Mouse (Mus musculus) thymus, adult 18-20 months (tissue): Measurements from ENCODE around the gene Atl1.

ENCODE experiments used
- DNase-seq, 2 experiments: peaks; one replicate each; pipeline ENCODE4 v3.0.0; 2022; ENCODE audit warnings: mixed read lengths in 2 of 2

Atl1 gene

DNA sequence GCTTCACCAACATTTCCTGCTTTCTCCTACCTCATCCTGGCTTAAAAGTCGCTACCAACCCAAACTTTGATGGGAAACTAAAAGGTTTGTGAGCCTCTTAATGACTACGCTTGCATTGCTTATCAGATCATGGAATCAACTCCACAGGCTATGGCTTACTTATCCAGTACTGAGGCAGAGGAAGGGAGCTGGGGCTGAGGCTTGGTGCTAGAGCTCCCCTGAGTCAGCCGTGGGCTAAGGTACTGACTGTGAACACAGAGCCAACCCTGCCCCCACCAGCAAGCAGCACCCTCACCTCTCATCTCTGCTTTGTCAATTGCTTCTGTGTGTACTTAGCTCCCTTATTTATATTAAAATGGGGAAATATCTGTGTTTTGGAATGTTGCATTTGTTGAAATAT, 55.1 kb downstream of the Atl1 start:
- DNase-seq: no peak

DNA sequence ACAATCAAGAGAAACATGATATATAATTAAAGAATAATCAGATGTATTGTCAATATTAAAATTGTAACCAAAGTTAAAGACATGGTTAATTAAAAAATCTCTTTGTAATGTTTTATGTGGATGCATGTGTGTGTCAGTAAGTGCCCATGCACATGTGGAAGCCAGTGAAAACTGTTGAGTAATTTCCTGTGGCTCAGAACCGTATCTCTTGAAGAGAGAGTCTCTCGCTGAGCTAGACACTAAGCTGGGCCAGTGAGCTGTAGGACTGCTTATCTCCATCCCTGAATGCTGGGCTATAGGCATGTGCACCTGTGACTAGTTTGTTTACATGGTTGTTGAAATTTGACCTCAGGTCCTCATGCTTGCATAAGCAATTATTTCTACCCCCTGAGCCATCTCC, 65.0 kb downstream of the Atl1 start:
- no peak for DNase-seq

DNA sequence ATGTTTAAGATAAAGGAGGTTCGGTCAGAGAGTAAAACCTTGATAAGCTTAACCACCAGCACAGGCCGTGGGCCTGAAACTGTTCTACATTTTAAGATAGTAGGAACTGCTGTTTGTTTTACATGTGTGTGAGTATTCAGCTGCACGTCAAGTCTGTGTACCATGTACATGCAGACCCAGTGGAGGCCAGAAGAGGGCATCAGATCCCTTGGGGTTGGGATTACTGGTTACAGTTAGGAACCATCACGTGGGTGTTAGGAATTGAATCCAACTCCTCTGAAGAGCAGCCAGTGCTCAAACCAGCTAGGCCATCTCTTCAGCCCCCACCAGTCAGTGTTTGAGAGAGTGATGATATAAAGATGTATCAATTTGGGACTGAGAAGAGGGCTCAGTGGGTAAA, 70.1 kb downstream of the Atl1 start:
- DNase-seq: peak; percentile 36 to 58

DNA sequence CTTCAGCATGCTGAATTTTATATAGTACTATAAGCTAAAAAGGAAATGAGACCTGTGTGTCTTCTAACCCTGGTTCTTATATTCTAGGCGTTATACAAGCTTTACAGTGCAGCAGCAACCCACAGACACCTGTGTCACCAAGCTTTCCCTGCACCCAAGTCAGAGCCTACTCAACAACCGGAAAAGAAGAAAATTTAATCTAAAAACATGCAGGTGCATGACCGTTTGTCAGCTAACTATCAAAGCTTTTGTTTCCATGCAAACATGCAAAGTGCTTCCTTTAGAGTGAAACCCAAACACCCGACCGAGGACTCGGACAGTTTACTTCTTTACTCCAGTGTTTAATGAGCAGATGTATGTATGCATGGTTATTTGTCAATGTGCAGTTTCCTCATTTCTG, 70.7 kb downstream of the Atl1 start:
- peak in 1 of 2 experiments; percentile 17 for DNase-seq

DNA sequence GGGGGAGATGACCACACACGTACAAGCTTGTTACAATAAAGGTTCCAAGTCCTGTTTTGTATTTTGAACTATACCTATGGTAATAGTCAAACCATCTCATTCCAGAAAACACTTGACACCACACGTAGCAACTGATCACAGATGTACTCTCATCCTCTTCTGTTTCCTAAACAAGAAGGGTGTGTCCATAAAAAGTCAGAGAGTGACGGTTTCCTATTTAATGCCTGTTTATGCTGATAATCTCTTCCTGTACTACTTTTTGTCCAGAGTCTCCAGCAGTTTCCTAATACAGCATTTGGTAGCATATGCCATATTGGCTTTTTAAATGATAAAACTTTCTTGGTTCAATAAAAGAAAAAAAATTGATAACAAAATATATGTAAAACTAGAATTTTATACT, 73.2 kb downstream of the Atl1 start:
- DNase-seq: no peak

DNA sequence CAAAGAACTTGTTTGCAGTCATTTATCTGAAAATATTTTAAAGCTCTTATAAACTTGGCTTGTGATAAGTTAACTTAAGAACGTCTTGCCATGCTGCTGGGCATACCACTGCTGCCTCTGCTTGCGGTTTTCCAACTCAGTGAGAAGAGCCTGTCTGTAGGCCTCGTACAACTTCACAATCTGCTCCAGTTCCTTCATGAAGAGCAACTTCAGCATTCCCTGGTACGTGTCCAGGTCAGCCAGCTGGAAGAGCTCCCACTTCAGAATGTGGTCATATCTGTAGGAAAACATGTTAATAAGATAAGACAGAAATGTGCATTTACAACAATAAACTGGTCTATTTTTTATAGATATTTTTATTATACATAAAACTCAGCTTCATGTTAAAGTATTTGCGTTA, 73.7 kb downstream of the Atl1 start:
- DNase-seq: no peak

DNA sequence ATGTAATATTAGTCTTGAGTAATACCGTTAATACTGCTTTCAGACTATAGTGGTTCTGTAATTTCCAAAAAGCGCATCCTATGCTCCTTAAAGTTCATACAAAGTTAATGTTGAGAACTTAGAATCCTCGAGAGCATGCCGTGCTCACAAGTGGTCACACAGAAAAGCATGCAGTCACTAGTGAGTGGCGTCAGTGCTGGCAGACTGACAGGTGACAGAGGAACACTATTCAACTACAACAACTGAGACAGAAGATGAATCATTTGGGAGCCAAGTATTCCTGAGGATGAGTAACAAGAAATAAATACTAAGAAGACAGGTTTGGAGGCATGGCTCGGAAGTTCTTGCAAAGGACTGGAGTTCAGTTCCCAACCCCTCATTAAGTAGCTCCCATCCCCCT, 74.7 kb downstream of the Atl1 start:
- DNase-seq: no peak

DNA sequence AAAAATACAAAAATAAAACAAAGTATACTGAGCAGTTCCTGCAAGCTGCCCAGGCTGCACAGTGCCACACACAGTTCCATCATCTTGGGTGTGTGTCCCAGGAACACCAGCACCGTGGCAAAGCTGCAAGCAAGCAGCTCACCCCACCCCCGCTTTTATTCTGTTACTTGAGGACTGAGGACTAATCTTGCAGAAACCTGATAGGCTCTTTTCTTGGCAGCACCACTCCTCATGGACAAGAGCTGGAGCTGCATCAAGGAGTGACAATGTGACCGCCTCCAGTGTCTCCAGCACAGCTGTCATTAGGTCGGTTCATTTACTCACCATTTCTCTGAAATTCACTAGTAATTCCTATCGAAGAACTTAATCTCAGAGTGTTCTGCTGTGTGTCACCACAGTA, 75.7 kb downstream of the Atl1 start:
- no peak for DNase-seq

DNA sequence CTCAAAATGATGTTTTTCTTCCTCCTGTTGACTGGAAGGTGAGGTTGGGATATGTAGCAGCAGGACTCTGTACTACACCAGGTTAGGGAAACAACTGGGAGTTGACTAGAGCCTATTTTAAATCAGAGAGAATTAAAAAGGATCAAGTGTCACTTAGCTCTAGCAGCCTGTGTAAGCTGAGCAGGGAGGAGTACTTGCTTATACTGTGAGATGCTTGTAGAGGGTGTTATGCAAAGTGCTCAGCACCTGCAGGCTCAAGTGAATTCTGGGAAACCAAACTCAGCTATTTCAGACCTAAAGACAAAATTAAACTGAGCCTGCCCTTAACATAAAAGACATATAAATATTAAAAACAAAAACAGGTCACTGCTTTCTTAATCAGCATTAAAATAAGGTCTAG, 81.3 kb downstream of the Atl1 start:
- no peak for DNase-seq

DNA sequence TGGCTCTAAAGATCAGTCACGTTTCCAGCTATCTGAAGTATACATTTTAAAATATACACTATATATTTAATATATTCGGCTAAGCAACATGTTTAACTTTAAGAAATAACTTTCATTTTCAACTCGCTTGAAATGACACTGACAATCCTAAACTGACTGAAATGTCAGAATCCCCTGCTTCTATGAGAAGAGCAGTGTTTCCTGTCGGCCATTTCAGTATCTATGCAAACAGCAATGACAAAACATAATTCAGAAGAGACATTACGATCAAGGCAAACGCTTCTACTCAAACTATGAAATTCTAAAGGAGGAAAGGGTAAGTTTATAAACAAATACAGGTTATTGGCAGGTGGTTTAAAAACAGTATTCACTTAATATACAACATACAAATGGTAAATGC, 84.3 kb downstream of the Atl1 start:
- no peak for DNase-seq

DNA sequence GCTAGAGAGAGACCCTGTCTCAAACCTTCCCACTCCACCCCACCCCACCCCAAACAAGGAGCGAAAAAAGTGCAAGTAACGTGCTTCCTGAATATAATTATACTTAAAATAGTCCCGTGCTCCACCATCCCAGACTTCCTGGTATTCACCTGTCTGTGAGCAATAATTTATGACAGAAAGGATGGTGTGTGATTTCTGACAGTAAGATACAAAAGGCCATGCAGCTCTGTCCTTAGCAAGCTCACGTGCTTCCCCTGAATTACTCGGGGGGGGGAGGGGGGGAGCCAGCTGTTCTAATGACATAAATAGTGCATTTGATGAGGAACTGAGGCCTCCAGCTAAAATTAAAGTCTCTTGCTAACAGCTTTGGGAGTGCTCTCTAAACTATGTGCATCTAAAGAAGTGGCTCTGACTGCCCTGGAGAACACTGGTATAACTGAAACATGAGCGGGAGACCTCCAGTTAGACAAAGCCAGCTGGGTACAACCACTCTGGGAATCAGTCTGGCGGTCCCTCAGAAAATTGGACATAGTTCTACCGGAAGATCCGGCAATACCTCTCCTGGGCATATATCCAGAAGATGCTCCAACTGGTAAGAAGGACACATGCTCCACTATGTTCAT, 85.1 kb downstream of the Atl1 start:
- no peak for DNase-seq

DNA sequence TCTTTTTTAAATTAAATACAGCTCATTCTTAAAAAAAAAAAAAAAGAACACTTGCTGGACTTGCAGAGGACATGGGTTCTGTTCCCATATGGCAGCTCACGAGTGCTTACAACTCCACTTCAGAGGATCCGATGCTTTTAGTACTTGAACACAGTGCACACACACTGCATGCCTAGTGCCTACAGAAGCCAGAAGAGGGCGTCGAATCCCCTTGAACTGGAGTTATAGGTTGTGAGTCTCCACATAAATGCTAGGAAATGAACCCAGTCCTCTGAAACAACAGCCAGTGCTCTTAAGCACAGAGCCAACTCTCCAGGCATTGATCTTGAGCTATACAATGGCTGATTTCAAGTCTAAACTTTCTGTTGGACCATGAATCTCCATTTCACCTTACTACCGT, 90.5 kb downstream of the Atl1 start:
- DNase-seq: no peak

DNA sequence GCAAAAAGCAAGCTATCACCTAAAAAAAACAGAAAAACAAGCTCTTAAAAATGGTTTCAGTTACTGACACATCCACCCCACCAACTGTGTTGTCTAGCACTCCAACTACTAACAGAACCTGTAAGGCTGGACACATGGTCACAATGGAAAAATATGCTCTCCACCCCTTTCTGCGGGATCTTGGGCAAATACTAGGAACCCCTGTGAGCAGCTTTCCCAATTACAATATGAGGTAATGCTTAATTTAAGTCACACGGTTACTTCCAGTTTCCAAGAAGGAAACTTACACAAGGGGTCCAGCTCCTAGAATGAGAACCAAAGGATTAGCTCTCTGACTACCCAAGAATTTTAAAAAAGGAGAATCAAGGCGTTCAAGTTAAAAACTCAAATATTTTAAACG, 93.1 kb downstream of the Atl1 start:
- no peak for DNase-seq

DNA sequence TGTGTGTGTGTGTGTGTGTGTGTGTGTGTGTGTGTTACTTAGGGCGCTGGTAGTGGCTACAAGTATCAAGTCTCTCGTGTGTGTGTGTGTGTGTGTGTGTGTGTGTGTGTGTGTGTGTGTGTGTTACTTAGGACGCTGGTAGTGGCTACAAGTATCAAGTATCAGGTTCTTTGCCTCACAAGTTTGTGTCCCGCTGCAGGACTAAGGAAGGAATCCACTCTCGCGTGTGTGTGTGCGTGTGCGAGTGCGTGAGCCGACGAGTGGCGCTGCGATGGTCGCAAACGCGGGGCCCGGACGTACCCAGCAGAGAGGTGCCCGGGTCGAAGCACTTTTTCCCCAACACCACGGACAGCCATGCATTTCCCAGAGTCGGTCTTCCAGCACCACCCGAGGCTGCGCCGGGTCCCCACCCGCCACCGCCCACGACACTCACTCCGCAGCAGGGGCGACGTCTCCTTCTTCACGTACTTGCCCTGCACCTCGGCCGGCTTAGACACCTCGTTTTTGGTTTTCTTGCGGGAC, 93.9 kb downstream of the Atl1 start:
- DNase-seq: peak; percentile 11 to 22

DNA sequence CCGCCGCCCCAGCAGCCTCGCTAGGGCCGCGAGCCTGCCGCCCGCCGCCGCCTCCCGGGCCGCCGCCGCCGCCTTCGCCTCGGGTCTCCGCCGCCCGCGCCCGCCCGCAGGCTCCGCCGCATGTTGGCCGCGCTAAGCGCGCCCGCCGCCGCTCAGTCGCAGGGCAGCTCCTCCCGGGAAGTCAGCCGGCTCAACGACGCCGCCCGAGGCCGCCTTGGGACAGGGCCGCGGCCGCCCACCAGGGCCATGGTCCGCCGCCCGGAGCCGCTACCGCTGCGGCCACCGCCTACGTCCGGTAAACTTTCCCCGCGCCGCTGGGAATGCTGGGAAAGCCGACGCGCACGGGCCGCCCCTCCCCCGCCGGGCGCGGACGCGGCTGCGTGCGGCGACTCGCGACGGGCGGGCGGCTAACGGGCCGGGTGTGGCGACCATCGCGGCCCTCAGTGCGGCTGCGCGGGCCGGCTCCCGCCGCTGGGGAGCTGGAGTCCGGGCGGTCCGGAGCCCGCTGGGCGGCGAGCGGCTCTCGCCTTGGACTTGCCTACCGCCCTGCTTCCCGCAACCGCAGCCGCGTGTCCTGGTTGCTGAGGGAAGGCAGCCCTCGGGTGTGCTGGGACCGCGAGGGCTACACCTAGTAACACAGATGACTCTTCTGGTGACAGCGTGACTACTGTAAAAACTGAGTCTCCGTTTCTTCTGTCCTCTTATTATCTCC, 94.5 kb downstream of the Atl1 start, which contains the start of gene Sav1:
Gene Sav1, minus strand, starts transcription at position 217 of the 712 bp plus-strand sequence.
- DNase-seq: peak; percentile 50 to 61

DNA sequence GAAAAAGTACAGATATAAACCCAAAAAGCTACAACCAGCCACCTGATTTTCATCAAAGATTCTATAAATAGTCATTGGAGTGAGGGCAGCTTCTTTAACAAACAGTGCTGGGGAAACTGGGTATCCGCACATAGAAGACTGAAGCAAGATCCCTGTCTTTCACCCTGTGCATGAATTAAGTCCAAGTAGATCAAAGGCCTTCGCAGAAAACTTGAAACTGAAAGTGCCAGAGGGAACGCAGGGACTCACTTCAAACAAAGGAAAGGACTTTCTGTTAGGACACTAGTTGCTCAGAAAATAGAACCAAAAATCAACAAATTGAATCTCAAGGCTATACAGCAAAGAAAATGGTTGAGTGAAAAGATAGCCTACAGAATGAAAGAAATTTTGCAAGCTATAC, 103.0 kb downstream of the Atl1 start:
- DNase-seq: no peak

DNA sequence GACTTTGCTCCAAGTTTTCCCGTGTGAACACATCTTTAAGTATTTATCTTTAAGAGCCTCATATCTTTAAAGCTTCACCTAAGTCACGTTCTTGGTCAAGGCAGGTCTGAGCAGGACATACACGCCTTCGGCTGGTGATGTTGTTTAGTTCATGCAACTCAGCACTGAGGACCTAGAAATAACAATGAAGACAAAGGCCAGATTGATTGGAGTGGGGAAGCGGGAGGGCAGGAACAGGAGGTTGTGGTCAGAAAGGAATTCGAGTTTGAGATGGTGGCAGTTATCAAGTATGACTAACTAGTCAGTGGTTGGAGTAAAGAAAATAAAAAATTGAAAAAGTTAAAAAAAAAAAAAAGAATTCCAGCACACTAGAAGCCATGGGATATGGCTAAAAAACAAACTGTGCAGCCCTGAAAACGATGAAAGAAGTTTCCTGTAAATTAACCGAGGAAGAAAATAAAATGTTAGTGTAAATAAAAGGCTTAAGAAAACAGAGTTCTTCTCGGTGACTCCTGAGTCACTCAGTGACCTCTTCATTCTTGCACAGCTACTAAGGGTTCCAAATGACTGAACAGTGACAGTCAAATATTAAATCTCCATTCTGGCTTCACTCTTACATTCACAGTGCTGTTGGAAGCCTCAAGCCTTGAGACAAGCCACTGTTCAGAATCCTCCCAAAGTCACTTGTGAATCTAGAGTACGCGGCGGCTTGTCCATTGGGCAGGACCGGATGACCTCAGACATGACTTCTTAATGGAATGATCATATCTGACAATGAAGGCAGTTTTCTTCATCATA, 106.0 kb downstream of the Atl1 start:
- DNase-seq: no peak

DNA sequence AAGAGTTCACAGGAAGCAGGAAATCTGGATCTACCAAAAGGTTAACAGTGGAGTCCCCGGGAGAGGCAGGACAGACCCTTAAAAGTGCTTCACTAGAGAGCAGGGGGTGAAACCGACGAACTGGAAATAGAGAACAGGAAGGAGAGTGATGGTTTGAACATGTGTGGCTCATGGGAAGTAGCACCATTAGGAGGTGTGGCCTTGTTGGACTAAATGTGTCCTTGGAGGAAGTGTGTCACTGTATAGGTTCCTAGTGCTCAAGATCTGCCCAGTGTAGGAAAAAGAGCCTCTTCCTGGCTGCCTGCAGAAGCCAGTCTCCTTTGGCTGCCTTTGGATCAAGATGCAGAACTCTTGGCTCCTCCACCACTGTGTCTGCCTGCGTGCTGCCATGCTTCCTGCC, 112.7 kb downstream of the Atl1 start:
- DNase-seq: no peak

DNA sequence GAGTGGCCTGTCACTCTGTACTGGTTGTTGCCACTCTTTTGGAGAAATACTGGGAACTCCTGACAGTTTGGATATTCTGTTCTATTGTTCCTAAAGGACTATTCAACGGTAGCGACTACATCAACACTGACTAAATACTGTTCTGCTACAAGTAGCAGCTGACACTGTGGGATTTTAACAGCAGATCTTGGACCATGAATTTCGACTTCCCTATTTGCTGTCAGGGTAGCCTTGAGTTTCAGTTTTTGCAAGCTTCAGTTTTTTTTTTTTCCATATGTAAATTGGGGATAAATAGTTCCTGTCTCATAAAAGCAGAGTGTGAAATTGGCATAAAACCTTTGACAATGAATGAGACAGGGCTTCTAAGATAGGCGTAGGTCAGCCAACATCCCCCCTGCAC, 117.9 kb downstream of the Atl1 start:
- DNase-seq: no peak

DNA sequence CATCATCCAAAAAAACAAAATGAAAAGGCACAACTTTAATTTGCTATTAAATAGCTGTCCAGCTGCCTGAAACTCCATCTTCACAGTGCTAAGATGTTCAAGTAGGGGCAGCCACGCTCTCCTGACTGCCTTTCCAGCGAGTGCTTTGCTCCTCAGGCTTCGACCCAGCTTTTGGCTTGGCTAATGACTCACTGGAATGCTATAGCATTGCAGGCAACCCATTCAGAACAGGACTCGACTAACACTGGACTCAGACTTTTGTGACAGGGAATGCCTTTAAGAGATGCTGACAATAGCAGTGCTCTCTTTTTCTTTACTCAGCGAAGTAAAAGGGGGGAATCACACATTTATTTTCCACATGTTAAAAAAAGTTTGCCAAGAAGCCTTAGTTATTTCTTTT, 119.3 kb downstream of the Atl1 start:
- no peak for DNase-seq

DNA sequence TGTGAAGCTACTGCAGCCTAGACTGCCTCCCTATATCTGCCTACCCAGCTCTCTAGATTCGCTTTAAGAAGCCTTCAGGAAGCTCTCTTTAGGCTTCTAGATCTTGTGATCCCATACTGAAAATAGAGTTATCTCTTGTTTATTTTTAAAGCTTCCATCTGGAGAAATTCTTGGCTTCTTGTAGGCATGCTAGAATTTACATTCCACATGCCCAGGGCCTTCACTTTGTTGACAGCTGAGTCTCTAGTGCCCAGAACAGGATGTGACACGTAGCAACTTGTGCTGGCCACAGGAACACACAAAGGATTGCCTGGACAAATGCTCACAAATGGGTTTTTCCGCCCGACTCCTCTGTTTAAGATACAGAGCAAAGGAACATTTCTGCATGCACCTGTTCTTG, 123.5 kb downstream of the Atl1 start:
- no peak for DNase-seq
